Mouse (Mus musculus) common myeloid progenitor, adult 5-6 weeks (primary cell): ENCODE measurements at regions not wholly inside any gene's neighbourhood (a gene's known extent, or its start where the extent isn't known, plus 50 kb on each side); places are given as distances from the start of the nearest gene placed in this dataset.

ENCODE experiments used
- ATAC-seq: replicated peaks from 2 replicates; pipeline ENCODE4 v1.8.0; 2016; ENCODE audit warnings: low read depth, mild to moderate bottlenecking, moderate TSS enrichment, inconsistent platforms; ENCODE audit not compliant: poor library complexity, severe bottlenecking

GRCm38 (mm10) chr11:63286026-63286425 is 157.2 kb downstream of the Pmp22 start:
- no peak for ATAC-seq

- no peak for ATAC-seq
Measured at GRCm38 (mm10) chr11:63287766-63288165, 159.0 kb downstream of the Pmp22 start.

- no peak for ATAC-seq
Measured at GRCm38 (mm10) chr11:63290618-63291017, 161.8 kb downstream of the Pmp22 start.

DNA sequence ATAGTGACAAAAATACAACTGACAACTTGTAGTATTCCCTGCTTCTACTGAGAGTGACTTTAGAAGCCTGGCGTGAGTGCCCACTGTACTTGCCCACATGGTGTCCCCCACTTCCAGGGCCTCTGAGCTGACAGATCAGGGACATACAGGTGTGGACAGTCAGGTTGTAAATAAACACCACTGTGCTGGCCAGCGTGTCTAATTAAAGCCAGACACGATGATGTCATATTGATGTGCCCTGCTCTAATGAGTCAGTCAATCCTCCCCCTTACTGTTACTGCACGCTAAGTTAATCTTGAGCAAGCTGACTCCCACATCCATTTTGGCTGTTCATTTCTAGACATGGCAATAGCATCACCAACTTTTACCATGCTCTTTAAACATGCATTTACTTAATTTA is 164.7 kb downstream of the Pmp22 start:
- ATAC-seq = no peak

- no peak for ATAC-seq
Measured at GRCm38 (mm10) chr11:63294476-63294875, 165.7 kb downstream of the Pmp22 start.

- ATAC-seq = no peak
Measured at GRCm38 (mm10) chr11:63296476-63296875, 167.7 kb downstream of the Pmp22 start.

GRCm38 (mm10) chr11:63299712-63300581 is 171.2 kb downstream of the Pmp22 start:
- no peak for ATAC-seq

GRCm38 (mm10) chr11:63325166-63325565 is 196.4 kb downstream of the Pmp22 start:
- no peak for ATAC-seq

- no peak for ATAC-seq
Measured at GRCm38 (mm10) chr11:63326864-63327263, 198.1 kb downstream of the Pmp22 start.

- ATAC-seq = no peak
Measured at GRCm38 (mm10) chr11:63337503-63337902, 208.7 kb downstream of the Pmp22 start.

DNA sequence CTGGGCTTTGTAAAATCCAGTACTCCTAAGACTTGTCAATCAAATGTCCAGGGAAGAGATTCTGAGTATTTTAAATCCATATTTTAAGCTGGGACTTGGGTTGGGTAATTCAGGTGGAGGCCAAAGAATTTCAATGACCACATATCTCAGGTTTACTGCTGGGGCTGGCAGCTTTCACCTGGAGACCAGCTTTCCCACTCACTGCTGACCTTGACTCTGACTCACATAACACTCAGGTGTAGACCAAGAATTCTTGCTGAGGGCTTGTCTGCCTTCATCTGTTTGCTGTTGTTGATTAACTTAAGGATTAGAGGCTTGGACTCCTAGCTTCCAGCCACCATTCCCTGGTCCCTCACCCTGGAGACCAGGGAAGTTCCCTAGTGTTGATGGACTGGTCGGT is 209.5 kb downstream of the Pmp22 start:
- no peak for ATAC-seq

DNA sequence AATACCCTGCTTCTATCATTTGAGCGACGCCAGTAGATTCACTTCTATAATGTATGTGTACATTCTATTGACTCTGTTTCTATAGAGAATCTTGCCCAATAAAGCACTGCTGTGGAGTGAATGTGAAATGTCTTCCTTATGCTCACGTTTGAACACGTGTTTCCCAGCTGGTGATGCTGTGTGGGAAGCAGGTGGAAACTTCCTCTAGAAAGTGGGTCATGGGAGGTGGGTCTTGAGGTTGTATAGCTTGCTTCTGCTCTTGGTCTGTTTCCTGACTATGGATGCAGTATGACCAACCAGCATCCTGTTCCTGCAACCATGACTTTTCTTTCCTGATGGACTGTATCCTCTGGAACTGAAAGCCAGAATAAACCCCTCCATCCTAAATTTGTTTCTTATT is 216.9 kb downstream of the Pmp22 start:
- ATAC-seq = no peak

GRCm38 (mm10) chr11:63350123-63350696 is 221.4 kb downstream of the Pmp22 start:
- ATAC-seq = no peak

- ATAC-seq = no peak
Measured at GRCm38 (mm10) chr11:63351999-63352398, 223.2 kb downstream of the Pmp22 start.

GRCm38 (mm10) chr11:63352990-63353389 is 224.2 kb downstream of the Pmp22 start:
- no peak for ATAC-seq

DNA sequence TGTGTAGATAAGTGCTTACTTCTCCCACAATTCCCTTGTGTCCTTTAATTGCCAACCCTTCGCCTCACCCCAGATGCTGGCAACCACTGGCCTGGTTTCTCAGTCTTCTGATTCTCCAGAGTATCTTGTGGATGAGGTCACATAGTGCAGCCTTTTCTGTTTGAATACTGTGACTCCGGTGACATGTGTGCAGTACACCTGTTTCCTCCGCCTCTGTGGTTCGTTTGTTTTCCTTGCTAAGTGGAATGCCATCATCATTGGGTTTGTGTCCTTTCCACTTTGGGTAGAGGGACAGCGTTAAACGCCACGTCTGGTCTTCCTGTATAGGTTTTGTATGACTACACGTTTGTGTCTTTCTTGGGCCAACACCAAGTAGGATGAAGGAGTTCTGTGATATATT is 224.9 kb downstream of the Pmp22 start:
- no peak for ATAC-seq

DNA sequence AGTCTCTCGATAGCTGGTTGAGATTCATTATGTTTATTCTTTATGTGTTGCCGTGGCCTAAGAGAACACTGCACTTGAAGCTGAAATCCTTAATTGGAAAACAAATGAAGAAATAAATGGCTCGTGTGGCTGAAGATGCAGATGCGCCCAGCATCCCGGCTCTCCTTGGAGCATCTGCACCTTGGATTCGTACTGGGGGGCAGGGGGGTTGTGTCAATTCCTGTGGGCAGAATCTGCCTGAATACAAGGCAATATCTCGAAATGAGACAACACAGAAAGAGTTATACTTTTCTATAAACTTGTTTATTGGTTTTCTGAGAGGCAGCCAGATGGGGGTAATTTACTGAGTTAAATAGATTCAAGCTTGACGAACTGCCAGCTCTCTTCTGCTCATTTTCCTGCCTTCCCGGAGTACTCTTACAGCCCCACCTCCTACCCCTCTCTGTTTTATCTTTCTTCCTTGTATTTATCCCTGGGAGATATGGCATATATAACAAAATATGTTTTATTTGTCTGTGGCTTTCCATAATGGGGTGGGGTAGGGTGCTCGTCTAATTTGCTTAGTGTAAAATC is 229.1 kb downstream of the Pmp22 start:
- no peak for ATAC-seq

DNA sequence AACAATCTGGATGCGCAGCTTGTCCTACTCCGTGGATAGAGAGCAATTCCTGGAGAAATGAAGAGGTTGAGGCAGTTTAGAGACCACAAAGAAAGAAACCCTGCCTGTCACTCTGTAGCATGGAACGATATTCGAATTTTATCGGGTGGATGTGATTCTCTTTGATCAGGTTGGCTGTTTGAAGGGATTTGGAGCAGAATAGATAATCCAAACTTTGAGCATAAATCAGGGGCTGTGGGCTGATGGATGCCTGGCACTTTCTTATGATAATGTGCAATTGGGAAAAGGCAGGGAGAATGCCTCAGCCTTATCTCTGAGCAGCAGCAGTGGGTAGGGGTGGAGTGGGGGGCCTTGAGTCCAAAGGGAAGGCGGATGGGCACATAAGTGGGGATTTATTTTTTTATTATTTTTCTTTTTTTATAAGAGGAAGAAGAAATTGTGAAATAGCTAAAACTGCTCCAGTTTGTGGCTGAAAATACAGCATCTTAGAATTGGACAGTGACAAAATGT is 239.0 kb downstream of the Pmp22 start:
- no peak for ATAC-seq

GRCm38 (mm10) chr11:63369475-63369874 is 240.7 kb downstream of the Pmp22 start:
- no peak for ATAC-seq

GRCm38 (mm10) chr11:63376311-63376710 is 247.5 kb downstream of the Pmp22 start:
- no peak for ATAC-seq

DNA sequence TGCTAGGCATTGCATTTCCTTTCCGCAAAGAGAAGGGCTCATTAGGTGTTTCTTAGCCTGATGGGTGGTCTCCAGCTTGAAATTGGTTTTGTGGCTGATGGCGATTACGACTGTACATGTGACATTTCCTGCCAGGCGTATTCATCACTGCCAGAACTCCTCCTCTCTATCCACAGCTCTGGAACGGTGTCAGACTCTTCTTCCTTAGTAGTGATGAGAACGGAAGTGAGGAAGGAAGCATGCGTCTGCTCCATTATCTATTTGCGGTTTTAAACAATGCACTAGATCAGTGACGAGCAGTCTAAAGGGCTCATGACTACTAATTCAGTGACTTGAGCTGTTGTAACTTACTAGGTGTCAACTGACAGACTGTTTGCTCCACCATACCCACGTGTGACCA is 248.2 kb downstream of the Pmp22 start:
- no peak for ATAC-seq
